Mouse (Mus musculus) thymus, postnatal 10 days (tissue): ENCODE data around the gene Rc3h2.

Source experiments
- DNase-seq, 2 experiments: peaks; one replicate each; pipeline ENCODE4 v3.0.0; 2021; ENCODE audit warnings: low spot score in 2 of 2

Gene Rc3h2

GRCm38 (mm10) chr2:37422306-37423304, at the start of gene Rc3h2:
Rc3h2 (minus strand) TSS chr2:37422903.
- DNase-seq = peak; percentile 92 to 94

GRCm38 (mm10) chr2:37466266-37466665, 43.6 kb upstream of the Rc3h2 start:
- no peak for DNase-seq

GRCm38 (mm10) chr2:37460707-37461106, 38.0 kb upstream of the Rc3h2 start:
- no peak for DNase-seq

- DNase-seq = no peak
Measured at GRCm38 (mm10) chr2:37452376-37452760, 29.7 kb upstream of the Rc3h2 start.

- peak; percentile 90 to 92 for DNase-seq
Measured at GRCm38 (mm10) chr2:37451667-37452375, 29.1 kb upstream of the Rc3h2 start.

GRCm38 (mm10) chr2:37442611-37443591, 20.2 kb upstream of the Rc3h2 start, which contains the start of the genes Zbtb26, Zbtb6 and Rabgap1:
Zbtb26 (minus strand) TSS chr2:37443135.
Zbtb6 (minus strand) TSS chr2:37443171.
Rabgap1 (plus strand) TSS chr2:37443279.
- DNase-seq = peak; percentile 86 to 88

- DNase-seq = no peak
Measured at GRCm38 (mm10) chr2:37431609-37432008, 8.9 kb upstream of the Rc3h2 start.

GRCm38 (mm10) chr2:37430593-37431464, 8.1 kb upstream of the Rc3h2 start:
- peak; percentile 77 to 84 for DNase-seq

GRCm38 (mm10) chr2:37423671-37424070, 968 bp upstream of the Rc3h2 start:
- DNase-seq = no peak

GRCm38 (mm10) chr2:37421903-37422302, 800 bp downstream of the Rc3h2 start:
- DNase-seq = no peak

- DNase-seq = peak in 1 of 2 experiments; percentile 4
Measured at GRCm38 (mm10) chr2:37395539-37395938, 27.2 kb downstream of the Rc3h2 start.

GRCm38 (mm10) chr2:37382921-37383320, 39.8 kb downstream of the Rc3h2 start:
- DNase-seq = no peak

GRCm38 (mm10) chr2:37380189-37380588, 42.5 kb downstream of the Rc3h2 start:
- DNase-seq = peak; percentile 28 to 68

GRCm38 (mm10) chr2:37376018-37376417, 46.7 kb downstream of the Rc3h2 start:
- DNase-seq = no peak

- DNase-seq = no peak
Measured at GRCm38 (mm10) chr2:37370651-37371050, 52.1 kb downstream of the Rc3h2 start.

- DNase-seq = peak in 1 of 2 experiments; percentile 6
Measured at GRCm38 (mm10) chr2:37359908-37360307, 62.8 kb downstream of the Rc3h2 start.

- peak; percentile 93 to 96 for DNase-seq
Measured at GRCm38 (mm10) chr2:37358633-37359540, 63.8 kb downstream of the Rc3h2 start, which contains the start of gene Pdcl. Pdcl (minus strand) TSS chr2:37359332.

GRCm38 (mm10) chr2:37355571-37355970, 67.1 kb downstream of the Rc3h2 start:
- DNase-seq = no peak

- DNase-seq = no peak
Measured at GRCm38 (mm10) chr2:37351671-37352070, 71.0 kb downstream of the Rc3h2 start.
